Mouse (Mus musculus): Measurements from ENCODE around the gene C1qtnf3. TPM values are rescaled to one million over a fixed set of nuclear protein-coding genes. Genes with fewer than 3 reads are reported as not detected.

C1qtnf3 gene
- polyA plus RNA-seq, 1 experiment from 2014 or later: 22.2 TPM

DNA sequence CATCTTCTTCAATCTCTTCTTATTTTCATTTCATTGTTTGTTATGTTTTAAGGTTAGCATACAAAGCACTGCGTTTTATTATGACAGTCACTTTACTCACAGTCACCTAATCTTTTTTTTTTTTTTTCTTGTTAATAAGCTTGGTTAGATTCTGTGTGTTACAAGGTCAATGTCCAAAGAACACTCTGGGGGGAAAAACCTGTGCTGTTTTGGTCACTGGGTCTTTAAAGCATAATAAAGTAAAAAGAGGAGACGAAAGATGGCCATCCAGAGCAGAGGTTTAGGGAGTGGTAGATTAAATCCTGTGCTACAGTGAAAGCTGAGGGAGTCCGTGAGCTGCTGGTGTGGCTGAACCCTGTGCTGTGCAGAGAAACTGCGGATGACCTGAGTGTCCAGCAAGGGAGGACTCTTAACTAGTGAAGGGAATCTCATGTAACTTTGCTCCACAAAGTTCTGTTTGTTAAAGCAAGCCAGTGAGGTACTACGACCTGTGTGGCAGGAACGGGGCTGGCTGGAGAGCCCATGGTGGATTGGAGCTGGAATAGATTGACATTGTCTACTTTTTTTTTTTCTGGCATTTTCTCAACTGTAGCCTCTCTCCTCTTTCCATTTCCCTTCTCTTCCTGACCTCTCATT is 2.4 kb downstream of the C1qtnf3 start:
- Histone ChIP-seq H3K4me1 (replicated peaks; ENCODE audit: control insufficient read depth, insufficient read depth) (no peaks in the 10 kb centered on the region), H3K9ac (ENCODE audit: low read length) (no peak overlapping the region), H3K27ac (replicated peaks) (no peak overlapping the region), H3K27me3 (ENCODE audit: control insufficient read depth, insufficient read depth, low read length) (no peaks in the 10 kb centered on the region), H3K36me3 (ENCODE audit: control insufficient read depth, insufficient read depth, low read length) (no peaks in the 10 kb centered on the region), H3K4me2 (replicated peaks; ENCODE audit: low read depth) (no peak overlapping the region), H3K9me3 (ENCODE audit: control insufficient read depth, low read length) (no peaks in the 10 kb centered on the region), H3K4me3 (ENCODE audit: low read depth, low read length) (no peak overlapping the region)
- TF ChIP-seq CTCF (IDR thresholded peaks at IDR 0.05; ENCODE audit: low read depth) (no peak), EP300 (optimal IDR thresholded peaks at IDR 0.05) (no peak)
- 78% methylated on average over 6 of the region's 6 CpGs for WGBS
- ATAC-seq (ENCODE audit: low FRiP score, low TSS enrichment) (no peak), DNase-seq (ENCODE audit: low spot score) (no peak)

GRCm38 (mm10) chr15:10955156-10955555 is 3.0 kb downstream of the C1qtnf3 start:
- 53% methylated on average over 5 of the region's 5 CpGs for WGBS
- Histone ChIP-seq H3K36me3 (ENCODE audit: control insufficient read depth, insufficient read depth, low read length) (no peaks in the 10 kb centered on the region), H3K4me1 (replicated peaks; ENCODE audit: control insufficient read depth, insufficient read depth) (no peaks in the 10 kb centered on the region), H3K9ac (ENCODE audit: low read length) (no peak overlapping the region), H3K4me3 (ENCODE audit: low read depth, low read length) (no peak overlapping the region), H3K27me3 (ENCODE audit: control insufficient read depth, insufficient read depth, low read length) (no peaks in the 10 kb centered on the region), H3K27ac (replicated peaks) (no peak overlapping the region), H3K4me2 (replicated peaks; ENCODE audit: low read depth) (no peak overlapping the region), H3K9me3 (ENCODE audit: control insufficient read depth, low read length) (no peaks in the 10 kb centered on the region)
- ATAC-seq (ENCODE audit: low FRiP score, low TSS enrichment) (no peak), DNase-seq (ENCODE audit: low spot score) (no peak)
- TF ChIP-seq EP300 (optimal IDR thresholded peaks at IDR 0.05) (no peak), CTCF (IDR thresholded peaks at IDR 0.05; ENCODE audit: low read depth) (no peak)

DNA sequence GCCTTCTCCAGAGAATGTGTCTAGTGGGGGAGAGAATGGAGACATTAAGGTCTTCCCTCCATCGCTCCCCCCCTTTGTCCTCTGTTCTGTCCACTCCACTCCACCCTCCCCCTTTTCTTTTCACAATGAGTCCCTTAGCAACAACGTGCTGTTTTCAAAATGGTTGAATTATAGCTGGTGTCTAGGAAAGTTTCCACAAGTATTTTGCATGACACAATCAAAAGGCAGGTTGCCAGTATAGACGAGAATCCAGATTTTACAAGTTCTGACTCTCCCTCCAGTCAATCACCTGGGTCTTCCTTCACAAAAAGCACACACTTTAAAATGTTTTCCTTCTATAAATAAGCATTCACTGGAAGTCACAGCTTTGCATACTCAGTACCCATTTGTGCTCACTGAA is 4.6 kb downstream of the C1qtnf3 start:
- Histone ChIP-seq H3K4me3 (ENCODE audit: low read depth, low read length) (no peak overlapping the region), H3K36me3 (ENCODE audit: control insufficient read depth, insufficient read depth, low read length) (no peaks in the 10 kb centered on the region), H3K4me1 (replicated peaks; ENCODE audit: control insufficient read depth, insufficient read depth) (no peaks in the 10 kb centered on the region), H3K4me2 (replicated peaks; ENCODE audit: low read depth) (no peak overlapping the region), H3K27me3 (ENCODE audit: control insufficient read depth, insufficient read depth, low read length) (no peaks in the 10 kb centered on the region), H3K27ac (replicated peaks) (no peak overlapping the region), H3K9me3 (ENCODE audit: control insufficient read depth, low read length) (no peaks in the 10 kb centered on the region), H3K9ac (ENCODE audit: low read length) (no peak overlapping the region)
- WGBS: 47% methylated on average over 3 of the region's 3 CpGs
- DNase-seq (ENCODE audit: low spot score) (no peak), ATAC-seq (ENCODE audit: low FRiP score, low TSS enrichment) (no peak)
- no peak for TF ChIP-seq CTCF (IDR thresholded peaks at IDR 0.05; ENCODE audit: low read depth)
- TF ChIP-seq EP300 (optimal IDR thresholded peaks at IDR 0.05): no peak

DNA sequence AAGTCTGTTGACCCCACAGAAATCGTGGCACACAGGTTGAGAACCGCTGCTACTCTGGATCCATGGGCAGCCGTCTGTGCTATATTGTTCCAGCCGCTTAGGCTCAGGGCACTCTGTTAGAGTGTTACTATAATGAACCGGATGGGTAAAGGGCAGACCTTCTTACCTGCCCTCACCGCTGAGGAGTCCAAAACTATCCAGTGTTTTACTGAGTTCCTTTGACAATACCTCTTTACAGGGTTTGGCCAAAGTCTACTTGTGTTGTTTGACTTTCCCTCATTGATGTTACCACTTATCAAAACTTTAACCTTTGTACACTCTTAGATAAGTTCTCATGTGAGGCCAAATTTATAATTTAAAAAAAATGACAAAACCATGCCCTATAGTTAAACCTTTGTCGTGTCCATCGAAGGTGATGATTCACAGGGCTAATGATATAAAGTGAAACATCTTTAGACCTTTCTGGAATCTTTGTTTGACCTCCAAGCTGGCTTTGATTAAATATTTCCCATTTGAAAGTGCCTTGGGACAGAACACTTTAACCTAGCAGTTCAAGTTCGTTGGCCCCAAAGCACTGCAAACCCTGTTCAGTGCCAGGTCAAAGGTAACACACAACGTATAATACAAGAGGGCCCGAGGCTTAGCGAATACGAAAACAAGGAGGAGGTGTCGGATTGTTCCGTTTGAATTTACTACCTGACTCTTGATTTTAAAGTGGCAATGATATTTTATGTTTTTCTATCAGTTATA is 7.3 kb downstream of the C1qtnf3 start:
- no peak overlapping the region for H3K9ac ChIP-seq (ENCODE audit: low read length)
- no peak for DNase-seq (ENCODE audit: low spot score)
- H3K27me3 ChIP-seq (ENCODE audit: control insufficient read depth, insufficient read depth, low read length): no peaks in the 10 kb centered on the region
- TF ChIP-seq EP300 (optimal IDR thresholded peaks at IDR 0.05) (no peak), CTCF (IDR thresholded peaks at IDR 0.05; ENCODE audit: low read depth) (no peak)
- WGBS: 80% methylated on average over 15 of the region's 15 CpGs
- H3K4me2 ChIP-seq (replicated peaks; ENCODE audit: low read depth): no peak overlapping the region
- no peak overlapping the region for H3K27ac ChIP-seq (replicated peaks)
- no peak for ATAC-seq (ENCODE audit: low FRiP score, low TSS enrichment)
- H3K4me3 ChIP-seq (ENCODE audit: low read depth, low read length): no peak overlapping the region
- H3K4me1 ChIP-seq (replicated peaks; ENCODE audit: control insufficient read depth, insufficient read depth): no peaks in the 10 kb centered on the region
- no peaks in the 10 kb centered on the region for H3K36me3 ChIP-seq (ENCODE audit: control insufficient read depth, insufficient read depth, low read length)
- H3K9me3 ChIP-seq (ENCODE audit: control insufficient read depth, low read length): no peaks in the 10 kb centered on the region

DNA sequence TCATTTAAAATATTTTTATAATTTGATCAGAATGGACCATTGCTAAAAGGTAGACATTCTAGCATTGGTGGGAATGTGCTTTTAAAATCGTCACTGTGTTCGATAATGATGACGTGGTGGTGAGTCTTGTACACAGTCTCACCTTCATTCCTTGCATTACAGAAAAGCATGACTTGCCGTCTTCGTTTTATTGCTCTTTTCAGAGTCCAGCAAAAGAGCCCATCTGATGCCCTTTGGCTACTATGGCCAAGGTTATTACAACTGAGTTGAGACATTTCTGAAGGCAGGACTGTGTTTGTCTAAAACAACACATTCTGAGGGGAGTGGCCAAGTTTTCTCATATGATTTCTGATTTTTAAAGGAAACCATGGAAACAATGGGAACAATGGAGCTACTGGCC is 8.1 kb downstream of the C1qtnf3 start:
- H3K27me3 ChIP-seq (ENCODE audit: control insufficient read depth, insufficient read depth, low read length): no peaks in the 10 kb centered on the region
- H3K36me3 ChIP-seq (ENCODE audit: control insufficient read depth, insufficient read depth, low read length): no peaks in the 10 kb centered on the region
- H3K9ac ChIP-seq (ENCODE audit: low read length): no peak overlapping the region
- no peak overlapping the region for H3K4me3 ChIP-seq (ENCODE audit: low read depth, low read length)
- H3K9me3 ChIP-seq (ENCODE audit: control insufficient read depth, low read length): no peaks in the 10 kb centered on the region
- H3K4me1 ChIP-seq (replicated peaks; ENCODE audit: control insufficient read depth, insufficient read depth): no peaks in the 10 kb centered on the region
- no peak overlapping the region for H3K4me2 ChIP-seq (replicated peaks; ENCODE audit: low read depth)
- DNase-seq (ENCODE audit: low spot score) (no peak), ATAC-seq (ENCODE audit: low FRiP score, low TSS enrichment) (no peak)
- TF ChIP-seq CTCF (IDR thresholded peaks at IDR 0.05; ENCODE audit: low read depth) (no peak), EP300 (optimal IDR thresholded peaks at IDR 0.05) (no peak)
- no peak overlapping the region for H3K27ac ChIP-seq (replicated peaks)
- WGBS: 89% methylated on average over 5 of the region's 5 CpGs

GRCm38 (mm10) chr15:10962601-10963000 is 10.5 kb downstream of the C1qtnf3 start:
- TF ChIP-seq EP300 (optimal IDR thresholded peaks at IDR 0.05) (no peak), CTCF (IDR thresholded peaks at IDR 0.05; ENCODE audit: low read depth) (no peak)
- H3K4me2 ChIP-seq (replicated peaks; ENCODE audit: low read depth): no peak overlapping the region
- H3K9ac ChIP-seq (ENCODE audit: low read length): no peak overlapping the region
- WGBS: 45% methylated on average over 2 of the region's 2 CpGs
- ATAC-seq (ENCODE audit: low FRiP score, low TSS enrichment) (no peak), DNase-seq (ENCODE audit: low spot score) (no peak)
- no peaks in the 10 kb centered on the region for H3K9me3 ChIP-seq (ENCODE audit: control insufficient read depth, low read length)
- H3K4me3 ChIP-seq (ENCODE audit: low read depth, low read length): no peak overlapping the region
- no peaks in the 10 kb centered on the region for H3K4me1 ChIP-seq (replicated peaks; ENCODE audit: control insufficient read depth, insufficient read depth)
- no peaks in the 10 kb centered on the region for H3K36me3 ChIP-seq (ENCODE audit: control insufficient read depth, insufficient read depth, low read length)
- H3K27ac ChIP-seq (replicated peaks): no peak overlapping the region
- H3K27me3 ChIP-seq (ENCODE audit: control insufficient read depth, insufficient read depth, low read length): no peaks in the 10 kb centered on the region
